In genomic region chr11:25321494-25321893, GRCm38 (mm10) we compare ENCODE assay signal across 31 mouse cellular contexts.
"Had no signal": no experiment of that assay in that cellular context is flagged by ENCODE, and none has a peak within 500 bp of the region (broad histone marks: within the 10 kb centered on the region; RNA-seq: fewer than 3 reads in every experiment).

No protein-coding gene starts in this region.

- H3K27me3 ChIP-seq: limb, embryonic 12.5 days; limb, embryonic 13.5 days; limb, embryonic 15.5 days; liver, embryonic 12.5 days; liver, embryonic 13.5 days; liver, embryonic 15.5 days; lung, embryonic 15.5 days; megakaryocyte, embryonic 14.5 days; midbrain, embryonic 12.5 days; midbrain, embryonic 13.5 days; midbrain, embryonic 15.5 days had no signal

- H3K4me2 ChIP-seq: limb, embryonic 12.5 days; limb, embryonic 13.5 days; limb, embryonic 15.5 days; liver, embryonic 11.5 days; liver, embryonic 12.5 days; liver, embryonic 13.5 days; liver, embryonic 15.5 days; lung, embryonic 14.5 days; lung, embryonic 15.5 days; midbrain, embryonic 11.5 days; midbrain, embryonic 12.5 days; midbrain, embryonic 13.5 days; midbrain, embryonic 15.5 days had no signal

- H3K9ac ChIP-seq: limb, embryonic 12.5 days; limb, embryonic 13.5 days; limb, embryonic 15.5 days; liver, embryonic 12.5 days; liver, embryonic 13.5 days; liver, embryonic 14.5 days; liver, embryonic 15.5 days; liver, postnatal 0 days; lung, embryonic 14.5 days; lung, embryonic 15.5 days; midbrain, embryonic 12.5 days; midbrain, embryonic 13.5 days; midbrain, embryonic 15.5 days had no signal

- H3K4me3 ChIP-seq: limb, embryonic 10.5 days; limb, embryonic 12.5 days; limb, embryonic 13.5 days; limb, embryonic 15.5 days; liver, embryonic 12.5 days; liver, embryonic 13.5 days; liver, embryonic 15.5 days; lung, embryonic 15.5 days; megakaryocyte, embryonic 14.5 days; midbrain, embryonic 10.5 days; midbrain, embryonic 12.5 days; midbrain, embryonic 13.5 days; midbrain, embryonic 15.5 days; myocyte had no signal

- H3K9me3 ChIP-seq: limb, embryonic 10.5 days; limb, embryonic 12.5 days; limb, embryonic 13.5 days; limb, embryonic 15.5 days; liver, embryonic 12.5 days; liver, embryonic 13.5 days; liver, embryonic 15.5 days; lung, embryonic 15.5 days; megakaryocyte, embryonic 14.5 days; midbrain, embryonic 10.5 days; midbrain, embryonic 12.5 days; midbrain, embryonic 13.5 days; midbrain, embryonic 15.5 days had no signal

- H3K4me1 ChIP-seq: limb, embryonic 10.5 days; limb, embryonic 12.5 days; limb, embryonic 13.5 days; limb, embryonic 15.5 days; liver, embryonic 12.5 days; liver, embryonic 13.5 days; liver, embryonic 15.5 days; lung, embryonic 15.5 days; megakaryocyte, embryonic 14.5 days; midbrain, embryonic 10.5 days; midbrain, embryonic 12.5 days; midbrain, embryonic 13.5 days; midbrain, embryonic 15.5 days had no signal

- H3K27ac ChIP-seq: limb, embryonic 10.5 days; limb, embryonic 12.5 days; limb, embryonic 13.5 days; limb, embryonic 15.5 days; liver, embryonic 12.5 days; liver, embryonic 13.5 days; liver, embryonic 14.5 days; liver, embryonic 15.5 days; lung, embryonic 15.5 days; macrophage; midbrain, embryonic 10.5 days; midbrain, embryonic 12.5 days; midbrain, embryonic 13.5 days; midbrain, embryonic 15.5 days had no signal

- H3K36me3 ChIP-seq: limb, embryonic 10.5 days; limb, embryonic 12.5 days; limb, embryonic 13.5 days; limb, embryonic 15.5 days; liver, embryonic 12.5 days; liver, embryonic 13.5 days; liver, embryonic 15.5 days; lung, embryonic 15.5 days; midbrain, embryonic 10.5 days; midbrain, embryonic 12.5 days; midbrain, embryonic 13.5 days; midbrain, embryonic 15.5 days had no signal

- ATAC-seq: liver, embryonic 12.5 days; liver, postnatal 0 days; lung, postnatal 0 days; midbrain, embryonic 13.5 days; midbrain, embryonic 15.5 days; midbrain, embryonic 16.5 days had no signal

- DNase-seq: left cerebral cortex, postnatal 4 days; liver; liver, embryonic 13.5 days; liver, postnatal 0 days; lung, adult 18-20 months; lung, adult 2 months; lung, embryonic 14.5 days; lung, postnatal 10 days; lung, postnatal 14 days; lung, postnatal 36 days; lung, postnatal 4 days; midbrain, embryonic 14.5 days had no signal
